Mouse (Mus musculus): ENCODE results near the gene Tnfaip8l2.

The Tnfaip8l2 gene

DNA sequence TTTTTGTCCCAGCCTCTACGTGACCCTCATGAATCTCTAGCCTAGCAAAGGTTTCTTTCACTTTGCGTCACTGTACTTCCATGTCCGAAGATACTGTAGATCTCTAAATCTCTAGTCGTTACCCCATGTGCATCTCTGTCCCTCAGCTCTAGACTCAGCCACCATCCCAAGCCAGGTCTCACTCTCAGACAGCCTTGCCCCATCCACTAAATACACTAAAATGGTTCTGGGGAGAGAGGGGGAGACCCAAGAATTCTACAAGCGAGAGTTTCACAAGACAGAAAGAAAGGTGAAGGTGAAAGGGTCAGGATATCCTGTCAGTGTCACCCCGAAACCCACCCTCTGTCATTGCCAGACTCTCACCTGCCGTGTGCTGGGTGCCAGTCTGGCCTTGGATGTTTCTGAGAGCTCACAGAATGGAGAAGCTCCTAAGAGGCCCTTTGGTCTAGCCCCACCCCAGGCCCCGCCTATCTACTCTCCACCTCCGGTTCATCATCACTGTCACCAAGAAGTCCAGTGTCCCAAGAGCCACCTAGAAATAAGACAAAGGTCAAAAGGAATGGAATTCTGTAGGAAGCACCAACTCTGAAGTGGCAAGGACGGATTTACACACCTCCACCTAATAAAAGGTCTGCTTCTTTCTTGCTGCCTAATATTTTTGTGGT lies at the start of gene Tnfaip8l2:
Gene Tnfaip8l2 (minus strand): TSS at position 409 of the 665 bp plus-strand sequence.
- DNase-seq: no peak

DNA sequence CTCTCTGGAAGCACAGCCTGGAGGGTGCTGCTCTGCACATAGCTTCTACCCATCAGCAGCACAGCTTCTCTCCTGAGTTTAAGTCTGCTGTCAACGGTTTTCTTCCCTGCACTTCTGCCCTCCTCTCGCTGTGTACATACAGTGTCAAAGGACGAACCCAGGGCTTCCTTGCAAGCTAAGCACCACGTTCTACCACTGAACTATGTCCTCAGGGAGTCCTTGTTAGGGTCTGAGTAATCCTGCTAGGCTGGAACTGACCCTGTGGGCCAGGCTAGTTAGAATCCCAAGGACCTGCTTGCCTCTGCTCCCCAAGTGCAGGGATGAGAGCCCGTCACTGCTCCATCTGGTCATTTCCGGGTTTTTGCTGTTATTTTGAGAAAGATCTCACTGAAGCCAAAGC lies 44.7 kb upstream of the Tnfaip8l2 start:
- DNase-seq: no peak

DNA sequence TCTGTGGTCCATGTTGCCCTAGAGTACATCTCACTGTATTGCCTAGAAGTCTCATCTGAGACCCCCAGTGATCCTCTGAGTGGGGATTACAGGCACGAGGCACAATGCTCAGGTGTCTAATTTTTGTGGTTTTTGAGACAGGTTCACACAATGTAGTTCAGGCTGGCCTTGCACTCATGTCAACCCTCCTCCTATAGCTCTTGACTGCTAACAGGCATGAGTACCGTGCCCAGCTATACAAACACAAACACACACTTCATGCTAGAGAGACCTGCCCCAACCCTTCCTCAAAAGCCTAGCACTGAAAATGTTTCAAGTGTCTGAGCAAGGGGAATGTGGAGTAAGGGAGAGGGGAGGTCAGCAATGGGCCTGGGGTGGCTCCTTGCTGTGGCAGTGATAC lies 43.9 kb upstream of the Tnfaip8l2 start:
- DNase-seq: no peak

DNA sequence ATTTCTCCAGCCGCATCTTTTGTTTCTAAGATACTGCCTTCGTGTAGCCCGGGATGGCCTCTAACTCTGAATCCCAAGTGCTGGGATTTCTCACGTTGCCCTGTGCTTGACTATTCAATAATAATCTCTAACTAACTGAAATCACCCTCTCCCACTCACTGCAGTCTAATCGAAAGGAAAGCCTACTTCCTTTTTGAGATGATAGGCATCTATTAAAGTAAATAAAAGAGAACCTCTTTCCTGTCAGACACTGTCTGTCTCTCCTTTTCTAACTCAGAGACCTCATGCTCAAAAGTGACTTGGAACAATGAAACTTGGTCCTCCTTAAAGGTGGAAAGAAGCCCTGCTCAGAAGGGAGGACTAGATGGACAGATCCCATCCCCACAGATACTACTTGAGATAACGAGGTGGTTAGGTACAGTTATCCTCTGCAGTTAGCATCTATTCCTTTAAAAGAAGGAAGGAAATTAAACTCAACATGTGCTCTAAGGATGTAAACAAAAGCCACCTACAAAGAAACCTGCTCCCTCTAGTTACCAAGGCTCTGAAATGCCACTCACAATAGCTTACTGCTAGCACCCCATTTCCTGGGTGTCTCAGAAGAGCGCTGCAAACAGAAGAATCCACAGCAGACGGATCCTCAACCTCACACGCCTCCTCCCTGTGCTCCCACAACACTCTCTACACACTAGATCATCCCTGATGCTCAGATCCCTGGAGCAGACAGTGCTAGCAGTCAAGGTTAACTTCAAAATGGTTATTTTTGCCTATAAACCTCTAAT lies 42.8 kb upstream of the Tnfaip8l2 start:
- no peak for DNase-seq

DNA sequence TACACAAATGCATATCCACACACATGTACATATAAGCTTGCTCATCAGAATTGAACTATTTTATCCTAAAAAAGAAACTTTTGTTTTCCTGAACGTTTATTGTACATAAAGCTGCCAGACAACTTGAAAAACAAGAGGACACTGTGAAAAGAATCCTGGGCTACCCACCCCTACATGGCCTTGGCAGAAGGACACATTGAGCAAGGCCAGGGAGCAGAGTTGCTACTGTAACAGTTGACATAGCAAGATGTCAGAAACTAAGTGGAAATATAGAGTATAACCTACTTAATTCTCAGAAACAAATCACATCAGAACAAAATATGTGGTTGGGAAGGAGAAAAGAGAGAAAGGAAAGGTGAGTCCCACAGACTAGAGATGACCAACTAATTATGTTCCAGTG lies 39.7 kb upstream of the Tnfaip8l2 start:
- DNase-seq: no peak

DNA sequence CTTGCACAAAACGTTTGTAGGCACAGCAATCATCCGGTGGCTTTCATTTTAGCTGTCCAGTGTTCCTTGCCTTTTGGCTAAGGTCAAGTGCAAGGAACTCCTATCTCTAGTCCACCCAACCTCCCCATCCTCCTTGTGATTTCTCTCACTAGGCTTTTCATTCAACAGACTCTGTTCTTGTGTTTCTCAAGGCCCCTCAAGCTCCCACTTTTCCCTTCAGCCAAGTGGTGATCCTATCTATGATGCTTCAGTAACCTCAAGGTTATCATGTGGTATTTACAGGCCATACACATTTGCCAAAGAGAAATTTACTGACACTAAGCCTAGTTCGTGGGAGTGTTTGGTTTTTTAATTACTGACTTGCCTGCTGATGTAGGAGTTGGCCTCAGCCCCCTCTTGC lies 37.7 kb upstream of the Tnfaip8l2 start:
- DNase-seq: no peak

DNA sequence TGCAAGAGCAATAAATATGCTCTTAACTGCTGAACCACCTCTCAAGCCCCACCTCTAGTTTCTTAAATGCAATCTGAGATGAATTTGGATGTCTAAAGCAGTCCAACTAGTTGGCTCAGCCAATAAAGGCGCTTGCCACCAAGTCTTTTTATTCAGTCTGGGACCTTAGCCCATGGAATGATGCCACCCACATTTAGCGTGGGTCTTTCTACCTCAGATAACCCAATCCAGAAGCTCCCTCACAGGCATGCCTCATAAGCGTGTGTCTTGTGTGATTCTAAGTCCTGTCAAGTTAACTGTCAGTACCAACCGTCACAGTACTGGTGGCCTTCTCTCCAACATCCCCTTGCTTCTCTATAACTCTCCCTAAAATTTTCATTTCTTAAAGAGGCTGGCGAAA lies 36.8 kb upstream of the Tnfaip8l2 start:
- DNase-seq: no peak

DNA sequence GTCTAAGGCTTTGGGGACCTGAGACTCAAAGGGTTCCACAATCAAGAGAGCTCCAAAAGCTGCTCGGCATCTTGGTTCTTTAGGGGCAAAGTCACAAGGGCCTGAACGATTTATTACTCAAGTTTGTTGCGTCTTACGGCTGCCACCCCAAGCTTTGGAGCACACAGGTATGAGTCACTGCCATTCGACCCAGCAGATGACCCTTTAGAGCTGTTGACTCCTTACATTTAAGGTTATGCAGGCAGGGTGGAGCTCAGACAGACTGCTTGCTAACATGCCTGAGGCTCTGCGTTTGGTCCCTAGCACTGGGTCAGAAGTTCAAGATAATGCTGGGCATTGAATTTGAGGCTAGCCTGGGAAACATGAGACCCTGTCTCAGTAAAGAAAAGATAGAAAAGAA lies 35.4 kb upstream of the Tnfaip8l2 start:
- no peak for DNase-seq

DNA sequence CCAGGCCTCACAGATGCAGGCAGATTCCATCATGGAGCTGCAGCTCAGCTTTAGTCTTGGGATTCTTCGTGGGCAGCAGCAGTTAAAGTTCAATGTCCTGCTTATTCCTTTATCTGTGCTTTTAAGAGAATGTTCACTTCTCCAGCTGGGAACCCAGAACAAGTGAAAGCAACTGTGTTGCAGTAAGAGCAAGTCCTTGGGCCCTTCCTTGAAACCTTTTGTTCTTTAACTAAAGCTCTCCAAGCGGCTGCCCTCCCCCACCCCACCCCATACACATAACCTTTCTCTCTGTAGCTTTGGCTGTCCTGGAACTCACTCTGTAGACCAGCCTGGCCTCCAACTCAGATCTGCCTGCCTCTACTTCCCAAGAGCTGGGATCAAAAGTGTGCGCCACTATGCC lies 34.3 kb upstream of the Tnfaip8l2 start:
- no peak for DNase-seq

DNA sequence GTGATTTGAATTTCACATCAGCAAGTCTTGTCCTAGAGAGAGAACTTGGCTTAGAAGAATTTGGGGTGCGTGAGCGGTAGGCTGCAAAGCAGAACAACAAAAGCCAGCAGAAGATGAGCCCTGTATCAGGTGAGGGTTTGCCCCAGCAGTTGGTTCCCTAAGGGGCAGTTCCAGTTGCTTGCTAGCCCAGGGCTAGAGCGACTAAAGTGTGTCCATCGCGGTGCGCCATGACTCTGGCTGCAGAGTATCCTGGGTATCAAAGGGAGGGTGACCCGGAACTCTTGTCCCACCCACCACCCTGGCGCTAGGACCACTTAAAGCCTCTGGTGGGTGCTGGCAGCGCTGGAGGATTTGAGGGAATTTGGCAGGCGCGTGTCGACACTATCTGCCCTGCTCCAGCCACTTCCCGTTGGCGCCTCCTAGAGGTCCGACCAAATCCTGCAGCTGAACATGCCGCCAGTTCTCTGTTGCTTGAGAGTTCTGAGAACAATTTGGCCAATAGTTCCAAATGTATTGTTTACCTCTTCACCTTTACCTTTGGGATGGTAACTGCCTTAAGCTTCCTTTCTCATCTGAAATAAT lies 31.9 kb upstream of the Tnfaip8l2 start:
- peak; percentile 76 to 90 for DNase-seq

DNA sequence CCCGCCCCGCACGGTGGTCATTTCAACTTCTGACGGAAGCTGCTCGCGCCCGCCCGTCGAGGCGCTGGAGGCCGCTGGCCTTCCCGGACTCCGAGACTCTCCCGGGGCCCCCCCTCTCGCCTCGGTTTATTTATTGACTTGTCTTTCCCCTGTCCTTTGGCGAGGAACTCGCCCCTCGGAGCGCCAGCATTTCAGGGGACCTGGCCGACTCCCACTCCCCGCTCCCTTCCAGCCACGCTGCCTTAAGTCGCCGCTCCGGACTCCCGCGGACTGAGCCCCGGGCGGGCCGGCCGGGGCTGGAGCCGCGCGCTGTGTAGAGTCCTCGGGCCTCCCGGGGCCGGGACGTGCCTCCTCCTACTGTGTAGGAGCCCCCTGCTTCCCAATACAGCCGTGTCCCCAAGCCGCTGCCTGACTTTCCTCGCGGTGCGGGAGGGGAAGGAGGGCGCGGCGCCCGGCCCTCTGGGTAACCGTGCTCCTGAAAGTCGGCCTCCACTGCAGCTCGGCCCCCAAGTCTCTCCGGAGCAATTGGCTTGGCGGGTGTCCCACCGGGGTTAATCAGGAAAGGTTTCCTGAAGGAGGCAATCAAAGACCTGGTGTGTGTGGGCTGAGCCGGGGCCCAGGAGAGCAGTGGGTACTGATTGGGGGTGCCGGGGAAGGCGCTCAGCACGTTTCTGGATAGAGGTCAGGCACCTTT lies 31.2 kb upstream of the Tnfaip8l2 start:
- DNase-seq: peak in 1 of 2 experiments; percentile 31

DNA sequence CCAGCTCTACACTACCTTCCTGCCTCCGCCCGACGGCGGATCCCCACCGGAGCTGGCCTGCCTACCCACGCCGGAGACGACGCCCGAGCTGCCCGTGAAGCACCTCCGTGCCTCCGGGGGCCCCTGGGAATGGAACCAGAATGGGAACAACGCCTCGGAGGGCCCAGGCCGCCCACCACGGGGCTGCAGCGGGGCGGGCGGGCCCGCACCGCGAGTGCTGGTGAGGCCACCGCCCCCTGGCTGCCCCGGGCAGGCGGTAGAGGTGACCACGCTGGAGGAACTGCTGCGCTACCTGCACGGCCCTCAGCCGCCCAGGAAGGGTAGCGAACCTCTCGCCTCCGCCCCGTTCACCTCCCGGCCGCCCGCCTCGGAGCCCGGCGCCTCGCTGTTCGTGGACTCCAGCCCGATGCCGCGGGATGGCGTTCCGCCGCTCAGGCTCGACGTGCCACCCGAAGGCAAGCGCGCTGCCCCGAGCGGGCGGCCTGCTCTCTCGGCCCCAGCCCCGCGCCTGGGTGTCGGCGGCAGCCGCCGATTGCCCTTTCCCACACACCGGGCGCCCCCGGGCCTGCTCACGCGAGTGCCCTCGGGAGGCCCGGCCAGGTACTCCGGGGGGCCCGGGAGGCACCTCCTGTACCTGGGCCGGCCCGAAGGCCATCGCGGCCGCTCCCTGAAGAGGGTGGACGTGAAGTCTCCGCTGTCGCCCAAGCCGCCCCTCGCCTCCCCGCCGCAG lies 30.5 kb upstream of the Tnfaip8l2 start:
- no peak for DNase-seq

DNA sequence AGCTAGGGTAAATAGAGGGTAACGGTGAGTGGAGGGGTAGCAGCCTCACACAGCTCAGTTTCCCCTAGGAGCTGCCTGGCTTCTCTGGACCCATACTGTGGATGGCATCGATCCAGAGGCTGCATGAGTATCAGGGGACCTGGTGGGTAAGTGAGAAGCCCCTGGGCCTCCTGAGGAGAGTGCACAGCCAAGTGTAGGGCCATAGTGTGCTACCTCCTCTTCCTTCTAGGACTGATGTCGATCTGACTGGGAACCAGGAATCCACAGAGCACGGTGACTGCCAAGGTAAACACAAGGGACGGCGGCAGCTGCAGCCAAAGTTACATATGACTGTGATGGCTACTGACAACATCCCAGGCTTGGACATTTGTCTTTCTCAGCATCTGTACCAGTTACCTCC lies 28.9 kb upstream of the Tnfaip8l2 start:
- no peak for DNase-seq

DNA sequence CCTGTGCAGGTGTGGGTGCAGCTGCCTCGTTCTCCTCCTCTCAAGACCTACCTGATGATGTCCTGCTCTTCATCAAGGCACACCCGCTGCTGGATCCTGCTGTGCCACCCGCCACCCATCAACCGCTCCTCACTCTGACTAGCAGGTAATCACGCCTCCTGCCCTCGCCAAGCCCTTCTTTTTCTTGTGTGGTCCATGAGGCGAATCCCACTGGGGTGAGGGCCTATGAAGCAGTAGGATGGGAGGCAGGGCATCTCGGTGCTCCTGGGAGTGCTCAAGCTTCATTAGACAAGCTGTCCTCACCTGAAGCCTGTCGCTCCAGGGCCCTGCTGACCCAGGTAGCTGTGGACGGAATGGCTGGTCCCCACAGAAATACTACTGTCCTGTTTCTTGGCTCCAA lies 27.8 kb upstream of the Tnfaip8l2 start:
- DNase-seq: no peak

DNA sequence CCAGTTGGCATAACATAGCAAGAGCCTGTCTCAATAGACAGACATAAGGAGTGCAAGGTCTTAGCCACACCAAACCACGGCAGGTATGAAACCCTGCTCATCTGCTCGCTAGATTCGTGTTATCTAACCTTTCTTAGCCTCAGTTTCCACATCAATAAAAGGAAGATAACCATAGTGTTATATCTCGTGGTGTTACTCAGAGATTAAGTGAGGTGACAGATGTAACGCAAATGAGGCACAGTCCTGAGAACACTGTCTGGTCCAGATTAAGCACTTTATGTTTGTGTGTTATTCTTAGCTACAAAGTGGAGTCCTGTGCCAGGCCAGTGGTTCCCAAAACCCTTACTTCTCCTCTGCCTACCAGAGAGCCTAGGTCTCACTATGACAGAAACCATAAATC lies 22.7 kb upstream of the Tnfaip8l2 start:
- no peak for DNase-seq

DNA sequence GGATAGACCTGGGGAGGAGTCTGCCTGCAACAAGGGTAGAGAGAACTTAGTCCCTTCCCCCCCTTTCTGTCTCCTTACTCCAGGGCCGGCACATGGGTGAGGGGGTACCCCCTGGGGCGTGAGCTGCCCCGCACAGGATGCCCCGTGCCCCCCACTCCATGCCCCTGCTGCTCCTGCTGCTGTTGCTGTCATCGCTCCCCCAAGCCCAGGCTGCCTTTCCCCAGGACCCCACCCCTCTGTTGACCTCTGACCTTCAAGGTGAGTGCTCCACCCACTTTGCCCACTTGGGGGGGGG lies 22.0 kb upstream of the Tnfaip8l2 start:
- DNase-seq: no peak

DNA sequence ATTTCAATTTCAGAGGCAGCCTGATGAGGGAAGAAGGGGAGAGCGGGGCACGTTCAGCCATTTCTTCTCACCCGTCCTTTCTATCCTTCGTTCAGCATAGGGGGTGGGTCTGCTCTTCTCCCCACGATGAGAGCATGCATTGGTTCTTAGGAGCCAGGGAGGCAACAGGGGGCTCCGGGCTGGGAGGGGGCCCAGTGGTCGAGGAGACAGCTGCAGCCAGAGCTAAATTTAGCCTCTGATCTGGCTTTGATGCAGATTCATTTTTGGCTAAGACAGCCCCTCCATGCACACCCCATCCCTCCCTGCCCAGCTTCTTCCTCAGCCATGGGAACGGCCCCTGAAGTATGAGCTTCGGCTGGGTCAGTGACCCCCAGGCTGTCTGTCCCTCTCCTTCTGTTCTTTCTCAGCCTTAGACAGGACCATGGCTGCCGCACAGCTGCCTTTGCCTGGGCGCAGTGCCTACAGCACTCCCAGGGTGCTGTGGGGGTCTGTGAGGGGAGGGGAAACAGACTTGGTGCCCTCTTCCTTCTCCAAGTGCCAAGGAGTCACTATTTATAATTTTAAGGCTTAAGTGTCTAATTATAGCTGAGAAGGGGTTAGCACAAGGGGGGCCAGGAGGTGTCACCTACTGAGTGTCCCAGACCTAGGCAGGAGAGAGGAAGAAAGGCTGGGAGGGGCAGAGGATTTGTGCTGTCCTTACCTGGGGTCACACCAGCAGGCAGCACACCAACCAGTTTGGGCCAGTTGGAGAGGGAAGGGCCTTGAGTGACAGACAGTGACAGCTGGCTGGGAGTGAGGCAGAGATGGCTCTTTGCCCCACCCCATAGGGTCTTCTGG lies 21.5 kb upstream of the Tnfaip8l2 start:
- no peak for DNase-seq

DNA sequence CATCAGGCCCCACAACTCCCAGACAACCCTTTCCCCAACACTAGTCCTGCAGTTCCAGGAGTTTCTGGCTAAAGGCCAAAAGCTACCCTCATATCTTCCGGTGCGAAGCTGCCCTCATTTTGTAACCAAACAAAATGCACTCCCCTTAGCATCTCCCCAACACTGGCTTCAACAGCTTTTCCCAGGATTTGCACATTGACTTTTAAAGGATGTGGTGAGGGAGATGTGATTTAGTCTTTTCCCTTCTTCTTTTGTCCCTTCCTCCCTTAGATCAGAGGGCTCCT lies 20.1 kb upstream of the Tnfaip8l2 start:
- DNase-seq: no peak

DNA sequence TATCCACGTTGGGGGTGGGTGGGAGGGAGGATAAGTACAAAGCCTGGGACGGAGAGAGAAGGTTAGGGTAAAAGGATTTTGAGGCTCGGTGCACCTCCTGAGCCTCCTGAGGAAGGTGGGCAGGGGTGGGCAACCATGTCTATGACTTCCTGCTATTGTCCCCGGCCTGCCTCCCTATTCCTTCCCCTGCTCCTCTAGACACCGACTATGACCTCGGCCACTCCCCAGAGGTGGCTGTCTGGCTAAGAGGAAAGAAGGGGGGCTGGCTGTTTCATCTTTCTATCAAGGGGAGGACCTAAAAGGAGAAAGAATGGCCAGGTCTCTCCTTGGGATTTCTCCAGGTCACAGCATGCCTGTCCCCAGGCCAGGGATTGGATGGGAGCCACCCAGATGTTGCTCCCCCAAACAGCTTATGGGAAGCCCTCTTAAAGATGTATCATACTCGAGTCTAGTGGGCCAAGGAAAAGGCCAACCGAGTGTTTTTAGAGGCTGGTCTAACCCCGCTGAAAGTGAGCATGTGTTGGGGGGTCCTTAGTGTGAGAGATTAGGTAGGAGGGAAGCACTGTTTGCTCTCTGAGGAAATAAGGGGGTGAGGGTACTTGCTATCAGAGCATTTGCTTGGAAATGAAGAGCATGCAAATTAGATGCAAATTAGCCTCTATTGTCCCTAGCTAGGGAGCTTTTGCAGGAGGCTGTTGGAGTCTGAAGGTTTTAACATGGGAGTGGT lies 19.6 kb upstream of the Tnfaip8l2 start:
- no peak for DNase-seq

DNA sequence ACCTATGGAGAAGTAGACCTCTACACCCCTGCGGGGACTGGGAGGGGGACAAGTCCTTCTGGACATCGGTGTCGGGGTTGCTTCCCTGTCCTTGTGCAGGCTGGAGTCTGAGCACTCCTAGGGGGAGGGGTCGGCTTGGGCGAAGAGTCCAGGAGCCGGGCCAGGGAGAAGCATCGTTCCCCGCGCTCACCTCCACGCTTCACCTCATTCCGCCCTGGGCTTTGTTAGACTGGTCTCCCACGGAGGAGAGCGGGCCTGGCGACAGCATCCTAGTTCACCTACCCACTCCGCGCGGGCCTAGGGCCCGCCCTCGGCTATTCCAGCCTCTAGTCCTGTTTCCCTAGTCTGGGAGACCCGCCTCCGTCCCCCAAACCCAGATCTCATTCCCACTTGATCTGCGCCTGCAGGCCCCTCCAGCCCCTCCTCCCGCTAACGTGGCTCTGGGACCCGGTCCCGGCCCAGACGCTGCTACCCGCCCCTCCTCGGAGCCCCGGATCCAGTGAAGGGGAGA lies 18.9 kb upstream of the Tnfaip8l2 start:
- DNase-seq: no peak
